Mouse (Mus musculus): ENCODE data around the gene Fhod1. TPM values are rescaled to one million over a fixed set of nuclear protein-coding genes. Genes with fewer than 3 reads are reported as not detected.
A peak's percentile ranks its signal among the peaks of the same experiment; 100 is the strongest.

Gene Fhod1
- polyA plus RNA-seq, 1 experiment from 2014 or later = 0.82 TPM

DNA sequence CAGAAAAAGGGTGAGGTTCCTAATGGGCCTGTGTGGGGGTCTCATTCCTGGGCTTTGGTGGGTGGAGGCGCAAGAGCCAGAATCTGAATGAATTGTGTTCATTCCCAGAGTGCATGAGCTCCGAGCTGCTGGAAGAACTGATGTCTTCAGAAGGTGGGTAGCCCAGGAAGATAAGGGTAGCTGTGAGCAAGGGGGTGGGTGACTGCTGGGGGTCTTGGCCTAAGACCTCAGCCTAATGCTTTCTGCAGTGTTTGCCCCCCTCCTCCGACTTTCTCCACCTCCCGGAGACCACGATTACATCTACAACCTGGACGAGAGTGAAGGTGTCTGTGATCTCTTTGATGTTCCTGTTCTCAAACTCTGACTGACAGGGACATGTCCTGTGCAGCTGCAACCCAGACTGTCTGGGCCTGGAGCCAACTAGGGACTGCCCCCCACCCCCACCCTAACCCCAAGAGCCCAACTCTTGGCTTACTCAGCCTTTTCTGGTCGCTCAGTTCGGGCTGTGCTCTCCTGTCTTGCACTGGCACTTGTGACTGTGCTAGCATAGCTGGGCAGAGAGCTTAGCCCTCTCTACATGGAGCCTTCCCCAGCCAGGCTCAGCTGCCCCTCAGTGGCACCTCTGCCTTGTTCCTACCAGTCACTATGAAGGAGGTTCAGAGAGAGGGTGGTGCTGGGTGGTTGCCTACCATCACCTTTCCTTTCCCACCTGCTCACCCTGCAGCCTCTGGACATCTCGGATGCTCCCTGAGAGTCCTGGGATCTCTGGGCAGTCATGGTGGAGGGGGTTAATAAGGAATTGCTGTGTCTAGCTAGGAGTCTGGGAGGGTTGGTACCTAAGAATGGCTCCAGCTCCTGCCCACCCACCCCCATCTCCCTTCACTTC lies 43.2 kb downstream of the Fhod1 start:
- H3K4me1 ChIP-seq (ENCODE audit: insufficient read depth) = peaks cover 34% of the 10 kb centered on the region
- H3K27ac ChIP-seq (ENCODE audit: low read depth) = peak overlapping the region; percentile 35
- H3K4me2 ChIP-seq (ENCODE audit: low read depth, low read length) = no peak overlapping the region
- H3K27me3 ChIP-seq (ENCODE audit: insufficient read depth, low read length) = no peaks in the 10 kb centered on the region
- peaks cover 82% of the 10 kb centered on the region for H3K36me3 ChIP-seq (replicated peaks; ENCODE audit: insufficient read depth, low read length)
- no peaks in the 10 kb centered on the region for H3K9me3 ChIP-seq (ENCODE audit: low read length)
- H3K4me3 ChIP-seq (ENCODE audit: low read depth, low read length) = no peak overlapping the region
- WGBS (ENCODE audit: insufficient replicate concordance) = 61% methylated on average over 9 of the region's 9 CpGs
- TF ChIP-seq EP300 (IDR thresholded peaks at IDR 0.05; ENCODE audit: low read depth) (no peak; the same call in 1 of the 2 replicates), CTCF (IDR thresholded peaks at IDR 0.05; ENCODE audit: low read depth) (no peak)
- no peak for DNase-seq
- no peak overlapping the region for H3K9ac ChIP-seq (replicated peaks)
- ATAC-seq = 0 out of 2 replicates have a peak, but pooled peaks have one; percentile 4

- no peak for TF ChIP-seq CTCF (IDR thresholded peaks at IDR 0.05; ENCODE audit: low read depth)
- no peak for TF ChIP-seq EP300 (IDR thresholded peaks at IDR 0.05; ENCODE audit: low read depth)
- DNase-seq (no peak), ATAC-seq (no peak)
- no peak overlapping the region for H3K9ac ChIP-seq (replicated peaks)
- 76% methylated on average over 9 of the region's 9 CpGs for WGBS (ENCODE audit: insufficient replicate concordance)
- peaks cover 78% of the 10 kb centered on the region for H3K36me3 ChIP-seq (replicated peaks; ENCODE audit: insufficient read depth, low read length)
- no peak overlapping the region for H3K27ac ChIP-seq (ENCODE audit: low read depth)
- H3K9me3 ChIP-seq (ENCODE audit: low read length) = no peaks in the 10 kb centered on the region
- no peaks in the 10 kb centered on the region for H3K27me3 ChIP-seq (ENCODE audit: insufficient read depth, low read length)
- H3K4me3 ChIP-seq (ENCODE audit: low read depth, low read length) = no peak overlapping the region
- H3K4me1 ChIP-seq (ENCODE audit: insufficient read depth) = peaks cover 40% of the 10 kb centered on the region
- H3K4me2 ChIP-seq (ENCODE audit: low read depth, low read length) = no peak overlapping the region
Measured at GRCm38 (mm10) chr8:105303874-105304273, 43.9 kb downstream of the Fhod1 start.

DNA sequence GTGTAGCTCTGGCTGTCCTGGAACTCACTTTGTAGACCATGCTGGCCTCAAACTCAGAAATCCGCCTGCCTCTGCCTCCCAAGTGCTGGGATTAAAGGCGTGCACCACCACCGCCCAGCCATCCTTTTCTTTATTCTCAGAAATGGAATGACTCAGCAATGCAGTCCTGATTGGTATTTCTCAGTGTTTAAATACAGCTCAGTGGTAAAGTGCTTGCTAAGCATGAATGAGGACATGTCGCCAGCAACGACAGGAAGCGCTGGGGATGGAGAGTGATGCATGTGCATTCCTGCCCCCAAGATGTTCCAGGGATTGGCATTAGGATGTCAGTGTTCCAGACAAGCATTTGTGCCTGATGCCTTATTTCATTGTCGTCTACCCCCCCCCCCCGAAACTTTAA lies 44.4 kb downstream of the Fhod1 start:
- Histone ChIP-seq H3K4me2 (ENCODE audit: low read depth, low read length) (no peak overlapping the region), H3K9ac (replicated peaks) (no peak overlapping the region), H3K27me3 (ENCODE audit: insufficient read depth, low read length) (no peaks in the 10 kb centered on the region), H3K9me3 (ENCODE audit: low read length) (no peaks in the 10 kb centered on the region), H3K27ac (ENCODE audit: low read depth) (no peak overlapping the region), H3K4me1 (ENCODE audit: insufficient read depth) (peaks cover 45% of the 10 kb centered on the region), H3K4me3 (ENCODE audit: low read depth, low read length) (no peak overlapping the region), H3K36me3 (replicated peaks; ENCODE audit: insufficient read depth, low read length) (peaks cover 78% of the 10 kb centered on the region)
- 63% methylated on average over 8 of the region's 8 CpGs for WGBS (ENCODE audit: insufficient replicate concordance)
- TF ChIP-seq EP300 (IDR thresholded peaks at IDR 0.05; ENCODE audit: low read depth) (0 out of 2 replicates have a peak, but pooled peaks have one; percentile 28), CTCF (IDR thresholded peaks at IDR 0.05; ENCODE audit: low read depth) (no peak)
- ATAC-seq (no peak), DNase-seq (no peak)

GRCm38 (mm10) chr8:105299962-105300361 lies 47.8 kb downstream of the Fhod1 start:
- Histone ChIP-seq H3K4me1 (ENCODE audit: insufficient read depth) (peaks cover 59% of the 10 kb centered on the region), H3K9ac (replicated peaks) (peak overlapping the region; percentile 61), H3K27me3 (ENCODE audit: insufficient read depth, low read length) (no peaks in the 10 kb centered on the region), H3K36me3 (replicated peaks; ENCODE audit: insufficient read depth, low read length) (peaks cover 60% of the 10 kb centered on the region), H3K4me3 (ENCODE audit: low read depth, low read length) (peak overlapping the region; percentile 94), H3K4me2 (ENCODE audit: low read depth, low read length) (peak overlapping the region; percentile 90), H3K27ac (ENCODE audit: low read depth) (peak overlapping the region; percentile 84), H3K9me3 (ENCODE audit: low read length) (no peaks in the 10 kb centered on the region)
- WGBS (ENCODE audit: insufficient replicate concordance) = 56% methylated on average over 8 of the region's 8 CpGs
- peak; percentile 86 for ATAC-seq
- peak; percentile 93 for TF ChIP-seq EP300 (IDR thresholded peaks at IDR 0.05; ENCODE audit: low read depth)
- TF ChIP-seq CTCF (IDR thresholded peaks at IDR 0.05; ENCODE audit: low read depth) = no peak
- DNase-seq = peak; percentile 83

- H3K27me3 ChIP-seq (ENCODE audit: insufficient read depth, low read length) = no peaks in the 10 kb centered on the region
- peak; percentile 39 for DNase-seq
- peak overlapping the region; percentile 90 for H3K4me2 ChIP-seq (ENCODE audit: low read depth, low read length)
- H3K4me1 ChIP-seq (ENCODE audit: insufficient read depth) = peaks cover 47% of the 10 kb centered on the region
- no peaks in the 10 kb centered on the region for H3K9me3 ChIP-seq (ENCODE audit: low read length)
- peak overlapping the region; percentile 84 for H3K27ac ChIP-seq (ENCODE audit: low read depth)
- H3K4me3 ChIP-seq (ENCODE audit: low read depth, low read length) = peak overlapping the region; percentile 94
- peaks cover 47% of the 10 kb centered on the region for H3K36me3 ChIP-seq (replicated peaks; ENCODE audit: insufficient read depth, low read length)
- TF ChIP-seq EP300 (IDR thresholded peaks at IDR 0.05; ENCODE audit: low read depth) = no peak
- no peak for TF ChIP-seq CTCF (IDR thresholded peaks at IDR 0.05; ENCODE audit: low read depth)
- 38% methylated on average over 18 of the region's 18 CpGs for WGBS (ENCODE audit: insufficient replicate concordance)
- H3K9ac ChIP-seq (replicated peaks) = peak overlapping the region; percentile 97
- no peak for ATAC-seq
Measured at GRCm38 (mm10) chr8:105298351-105299252, 49.2 kb downstream of the Fhod1 start.

All from liver, postnatal 0 days (tissue).